Mouse (Mus musculus) left cerebral cortex, adult 8-10 months (tissue): Measurements from ENCODE around the gene Rhot1. TPM values are rescaled to one million over a fixed set of nuclear protein-coding genes. Genes with fewer than 3 reads are reported as not detected.

Source experiments
- DNase-seq, 2 experiments: peaks; one replicate each; pipeline ENCODE4 v3.0.0; 2022; ENCODE audit warnings: low spot score in 2 of 2
- total RNA-seq, 4 experiments: library from RNA; stranded (reverse); gene quantifications; 2 replicates each; pipeline ENCODE4 v1.2.4; 2022

Gene Rhot1
- total RNA-seq, 4 experiments from 2014 or later = 60.6 to 69.5 (median 63.4) TPM

DNA sequence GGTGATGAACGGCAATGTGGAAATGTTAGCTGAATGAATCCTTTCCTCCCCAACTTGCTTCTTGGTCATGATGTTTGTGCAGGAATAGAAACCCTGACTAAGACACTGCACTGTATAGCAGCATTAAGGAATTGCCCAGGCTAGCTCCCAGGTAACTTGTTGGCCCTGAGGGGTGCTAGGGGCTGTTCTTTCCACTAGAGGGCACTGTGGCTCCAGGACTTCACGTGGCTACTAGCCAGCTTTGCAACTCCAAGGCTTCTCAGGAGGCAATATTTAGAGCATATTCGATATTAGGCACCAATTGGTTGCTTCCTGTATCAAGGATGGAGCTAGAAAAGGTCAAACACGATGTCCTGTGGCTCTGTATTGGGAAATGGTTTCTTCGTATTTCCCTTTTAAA, 78.3 kb downstream of the Rhot1 start:
- DNase-seq = peak in 1 of 2 experiments; percentile 58

DNA sequence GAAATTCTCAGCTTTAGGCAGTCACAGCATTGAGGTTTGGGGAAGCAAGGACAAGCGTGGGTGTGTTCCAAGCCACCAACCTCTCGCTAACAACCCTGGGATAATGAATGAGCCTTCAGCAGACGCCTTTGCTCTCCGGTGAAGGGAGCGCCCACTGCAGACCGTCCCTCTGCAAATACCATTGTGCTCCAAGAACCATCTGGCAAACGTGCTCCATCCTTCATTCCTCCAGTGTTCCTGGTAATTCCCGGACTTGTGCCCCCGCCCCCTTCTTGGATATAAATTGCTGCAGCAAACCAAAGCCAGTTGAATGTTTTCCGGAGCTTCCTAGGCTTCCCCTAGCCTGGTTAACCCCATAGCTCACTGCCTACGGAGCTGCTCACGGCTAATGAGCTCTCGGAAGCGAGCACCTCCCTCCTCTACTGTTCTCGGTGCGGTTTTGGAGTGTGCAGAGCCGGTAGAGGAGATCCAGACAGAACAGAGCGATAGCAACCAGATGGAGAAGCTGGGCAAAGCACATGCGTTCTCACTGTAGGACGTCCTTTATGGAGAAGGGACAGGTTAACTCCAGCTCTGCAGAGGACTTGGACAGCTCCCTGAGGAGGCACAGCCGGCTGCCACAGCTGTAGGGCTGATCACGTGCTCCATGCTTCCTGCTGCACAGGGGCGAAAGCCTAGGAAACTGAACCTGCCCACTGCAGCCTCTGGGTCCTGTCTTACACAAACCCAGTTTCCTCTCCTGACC, 81.1 kb downstream of the Rhot1 start:
- peak; percentile 43 to 68 for DNase-seq

DNA sequence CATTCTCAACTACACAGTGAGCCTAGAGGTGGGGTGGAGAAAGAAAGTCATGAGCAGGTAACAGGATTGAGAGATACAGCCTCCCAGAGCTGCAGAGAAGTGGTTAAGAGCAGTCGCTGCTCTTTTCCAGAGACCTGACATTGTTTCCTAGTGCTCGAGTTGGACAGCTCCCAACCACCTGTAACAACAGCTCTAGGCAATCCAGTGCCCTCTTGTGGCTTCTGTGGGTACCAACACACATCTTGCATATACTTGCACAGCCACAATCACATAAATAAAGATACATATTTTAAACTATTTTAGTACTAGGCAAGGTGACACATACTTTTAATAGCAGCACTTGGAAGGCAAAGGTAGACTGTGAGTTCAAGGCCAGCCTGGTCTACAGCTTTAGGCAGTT, 82.2 kb downstream of the Rhot1 start:
- no peak for DNase-seq

DNA sequence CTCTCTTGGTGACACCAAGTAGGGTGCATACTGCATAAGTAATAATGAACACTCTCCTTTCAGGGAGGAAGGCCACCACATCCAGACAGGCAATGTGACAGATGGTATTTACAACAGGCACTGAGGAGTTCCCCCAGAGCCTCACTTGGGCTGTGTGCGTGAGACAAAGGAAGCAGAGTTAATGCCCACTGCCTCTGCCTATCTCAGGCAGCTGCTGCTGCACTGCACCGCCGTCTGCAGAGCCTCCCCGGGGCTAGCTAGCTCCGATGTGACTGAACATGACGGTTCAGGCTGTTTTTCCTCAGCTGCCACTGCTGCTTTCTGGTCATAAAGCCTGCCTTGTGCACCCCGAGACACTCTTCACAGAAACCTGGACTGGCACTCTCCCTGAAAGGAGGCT, 83.6 kb downstream of the Rhot1 start:
- no peak for DNase-seq

DNA sequence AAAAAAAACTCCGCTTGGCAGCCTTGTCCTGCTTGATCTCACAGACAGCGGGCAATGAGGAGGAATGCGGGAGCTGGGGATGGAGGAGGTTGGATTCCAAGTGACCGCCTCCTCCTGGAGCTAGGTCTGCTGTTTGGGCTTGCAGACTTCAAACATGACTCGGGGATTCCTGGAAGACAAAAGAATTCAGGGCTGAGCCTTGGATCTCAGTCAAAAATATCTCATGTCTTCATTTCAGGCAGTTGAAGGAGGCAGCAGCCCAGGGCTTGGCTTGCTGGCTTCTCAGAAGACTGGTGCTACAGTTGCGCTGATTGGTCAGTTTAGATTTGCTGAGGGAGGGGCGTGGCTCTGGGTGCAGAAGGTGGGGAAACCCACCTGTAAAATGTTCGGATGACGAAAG, 86.2 kb downstream of the Rhot1 start:
- DNase-seq = no peak

DNA sequence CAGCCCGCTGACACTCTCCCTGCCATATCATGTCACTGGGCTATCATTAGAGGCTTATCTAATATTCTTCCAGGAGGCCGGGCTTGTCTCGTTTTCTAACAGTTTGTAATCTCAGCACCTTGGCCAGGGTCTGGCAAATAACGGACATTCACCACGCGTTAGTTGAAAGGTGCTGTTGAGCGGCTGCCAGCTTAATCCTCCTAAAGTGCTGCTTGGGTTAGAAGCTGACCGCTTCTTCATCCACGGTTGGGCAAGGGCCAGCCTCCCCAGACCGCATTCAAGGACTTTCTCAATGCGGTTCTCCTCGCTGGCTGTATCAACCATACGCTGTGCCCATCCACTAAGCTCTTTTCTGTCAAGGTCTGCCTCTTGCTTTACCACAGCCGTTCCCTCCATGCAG, 87.0 kb downstream of the Rhot1 start:
- no peak for DNase-seq

DNA sequence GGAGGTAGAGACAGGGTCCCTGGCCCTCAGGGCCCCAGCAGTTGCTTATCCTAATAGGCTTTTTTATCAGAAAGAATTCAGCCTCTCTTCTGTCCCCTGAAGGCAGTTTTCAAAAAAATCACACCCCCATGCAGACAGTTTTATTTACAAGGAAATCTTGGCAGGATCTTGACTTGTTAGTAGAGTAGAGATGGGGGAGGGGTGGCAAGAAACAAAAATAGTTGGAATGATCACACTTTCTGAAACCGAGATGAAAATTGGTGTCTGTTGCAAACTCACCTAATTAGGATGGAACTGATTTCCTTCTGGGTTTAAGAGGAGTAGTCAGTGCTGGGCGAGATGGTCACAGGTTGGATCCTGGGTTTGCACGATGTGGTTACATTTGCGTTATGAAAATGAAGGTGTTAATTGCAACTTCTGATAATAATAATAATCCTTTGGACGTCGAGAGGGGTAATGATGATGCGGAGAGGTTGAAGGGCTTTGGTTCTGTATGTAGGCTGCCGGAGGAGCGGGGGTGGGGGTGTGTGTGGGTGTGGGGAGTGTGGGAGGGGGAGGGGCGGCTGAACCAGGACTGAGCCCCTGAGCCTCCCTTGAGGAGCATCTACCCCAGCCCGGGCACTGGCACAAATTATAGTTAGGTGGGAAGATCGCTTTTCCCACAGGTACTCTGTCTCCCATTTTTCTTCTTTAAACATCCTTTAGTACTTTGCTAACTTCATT, 90.9 kb downstream of the Rhot1 start:
- no peak for DNase-seq

DNA sequence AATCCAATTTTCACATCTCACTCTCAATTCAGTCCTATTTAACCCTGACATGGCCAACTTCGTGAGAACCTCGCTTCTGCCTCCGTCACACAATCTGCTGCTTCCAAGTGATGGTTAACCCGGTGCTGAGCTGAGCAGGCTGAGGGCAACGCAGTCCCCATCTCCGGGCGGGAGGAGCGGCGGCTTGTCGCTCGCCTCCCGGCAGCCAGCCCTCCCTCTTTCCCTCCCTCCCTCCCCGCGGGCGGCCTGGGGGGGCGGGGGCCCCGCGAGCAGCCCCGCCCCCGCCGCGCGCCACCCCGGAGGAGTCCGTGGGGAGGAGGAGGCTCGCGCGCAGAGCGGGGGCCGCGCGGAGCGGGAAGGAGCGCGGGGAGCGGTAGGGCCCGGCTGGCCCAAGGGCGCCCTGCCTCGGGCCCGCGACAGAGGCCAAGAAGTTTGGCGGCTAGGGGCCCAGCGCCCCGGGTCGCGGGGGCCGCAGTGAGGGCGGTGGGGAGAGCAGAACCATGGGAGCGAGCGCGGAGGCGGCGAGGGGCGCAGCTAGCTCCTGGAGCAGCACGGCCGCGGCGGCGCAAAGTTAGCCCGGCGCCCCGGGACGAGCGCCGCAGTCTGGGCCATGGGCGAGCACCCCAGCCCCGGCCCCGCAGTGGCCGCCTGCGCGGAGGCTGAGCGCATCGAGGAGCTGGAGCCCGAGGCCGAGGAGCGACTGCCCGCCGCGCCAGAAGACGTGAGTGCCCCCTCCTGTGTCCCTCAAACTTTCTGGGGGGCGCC, 91.9 kb downstream of the Rhot1 start, which contains the start of gene Rhbdl3:
Gene Rhbdl3 (plus strand): TSS at position 362 of the 765 bp plus-strand sequence.
- DNase-seq = peak; percentile 37 to 49

DNA sequence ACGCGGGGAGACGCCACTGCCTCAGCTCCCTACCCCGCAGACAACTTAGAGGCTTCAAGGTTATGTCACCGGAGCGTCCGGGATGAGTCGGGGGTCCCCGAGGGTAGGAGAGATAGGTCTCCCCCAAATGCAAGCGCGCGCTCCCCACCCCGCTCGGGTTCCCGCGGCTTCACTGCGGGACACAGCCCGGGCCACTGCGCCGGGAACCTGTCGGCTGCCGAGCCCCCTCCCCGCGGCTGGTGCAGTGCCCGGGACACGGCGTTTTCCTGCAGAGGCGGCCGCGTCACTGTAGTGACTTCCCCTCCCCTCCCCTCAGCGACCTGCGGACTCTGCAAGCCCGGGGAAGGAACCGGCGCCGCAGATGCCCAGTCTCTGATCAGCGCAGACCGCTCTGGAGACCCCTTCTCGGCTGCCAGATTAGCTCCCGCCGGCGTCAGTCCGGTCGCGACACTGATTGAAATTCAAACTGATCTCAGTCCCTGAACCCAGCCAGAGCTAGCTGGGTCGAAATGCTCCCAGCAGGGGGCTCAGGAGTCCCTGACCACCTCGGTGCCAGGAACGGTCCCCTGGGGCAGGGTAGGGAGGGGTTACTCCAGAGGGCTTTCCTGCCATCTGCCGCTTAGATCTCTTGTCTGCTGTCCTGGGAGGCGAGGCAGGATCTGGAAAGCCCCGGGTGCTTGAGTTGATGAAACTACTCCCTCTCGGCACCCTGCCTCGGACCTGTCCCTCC, 92.7 kb downstream of the Rhot1 start:
- DNase-seq = peak in 1 of 2 experiments; percentile 38

DNA sequence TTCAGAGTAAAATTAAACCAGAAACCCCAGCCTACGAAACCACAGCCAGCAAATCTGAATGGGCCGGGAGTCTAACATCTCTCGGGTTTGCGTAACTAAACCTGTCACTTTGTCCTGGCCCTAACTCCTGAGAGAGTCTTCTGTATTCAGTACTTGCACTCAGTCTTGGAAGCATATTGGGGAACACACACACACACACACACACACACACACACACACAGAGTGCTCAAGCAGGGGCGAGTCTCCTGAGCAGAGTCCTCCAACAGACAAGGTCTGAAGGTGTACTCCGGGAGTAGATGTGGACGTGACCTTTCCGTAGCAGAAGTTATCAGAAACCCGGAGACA, 93.2 kb downstream of the Rhot1 start:
- DNase-seq = peak in 1 of 2 experiments; percentile 27

DNA sequence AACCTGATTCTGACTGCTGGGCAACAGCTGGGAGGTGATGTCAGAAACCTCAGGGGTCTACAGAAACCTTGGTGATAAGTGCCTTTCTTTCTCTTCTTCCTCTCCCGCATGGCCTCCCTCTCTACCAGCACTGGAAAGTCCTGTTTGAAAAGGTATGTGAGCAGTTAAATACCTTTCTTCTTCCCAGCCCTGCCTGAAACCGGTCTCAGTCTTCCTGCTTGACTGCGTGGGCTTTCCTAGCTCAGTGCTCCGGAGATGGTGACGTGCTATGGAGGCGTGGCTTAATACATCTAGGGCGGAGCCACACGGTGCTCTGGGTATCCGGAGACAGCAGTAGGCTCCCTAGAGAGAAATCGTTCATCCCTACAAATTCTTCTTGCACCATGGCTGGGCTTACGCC, 93.7 kb downstream of the Rhot1 start:
- peak; percentile 61 to 83 for DNase-seq

DNA sequence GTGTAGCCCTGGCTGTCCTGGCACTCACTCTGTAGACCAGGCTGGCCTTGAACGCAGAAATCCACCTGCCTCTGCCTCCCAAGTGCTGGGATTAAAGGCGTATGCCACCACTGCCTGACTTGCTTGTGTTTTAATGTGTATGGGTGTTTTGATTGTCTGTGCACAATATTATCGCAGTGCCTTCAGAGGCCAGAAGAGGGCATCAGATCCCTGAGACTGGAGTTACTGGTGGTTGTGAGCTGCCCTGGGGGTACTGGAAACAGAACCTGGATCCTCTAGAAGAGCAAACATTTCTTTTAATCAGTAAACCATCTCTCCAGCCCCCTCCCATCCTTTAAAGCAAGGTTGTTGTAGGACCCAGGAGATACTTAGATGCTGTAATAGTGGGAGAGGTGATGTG, 94.9 kb downstream of the Rhot1 start:
- DNase-seq = no peak

DNA sequence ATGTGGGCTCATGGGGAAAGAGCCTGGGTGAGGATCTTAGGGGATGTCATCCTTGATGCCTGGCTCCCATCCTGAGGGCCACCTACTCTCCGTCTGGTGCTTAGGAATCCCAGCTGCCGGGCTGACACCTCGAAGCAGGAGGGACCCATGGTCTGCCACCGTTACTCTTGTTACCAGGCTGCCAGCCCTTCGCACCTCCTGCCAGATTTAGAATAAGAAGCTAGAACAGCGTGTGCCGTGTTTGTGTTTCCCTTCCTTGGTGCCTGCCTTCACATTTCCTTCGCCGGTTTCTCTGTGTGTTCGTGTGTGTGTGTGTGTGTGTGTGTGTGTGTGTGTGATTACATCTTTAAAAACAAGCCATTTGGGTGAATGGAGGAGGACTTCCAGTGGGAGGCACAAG, 96.0 kb downstream of the Rhot1 start:
- DNase-seq = peak; percentile 50 to 85

DNA sequence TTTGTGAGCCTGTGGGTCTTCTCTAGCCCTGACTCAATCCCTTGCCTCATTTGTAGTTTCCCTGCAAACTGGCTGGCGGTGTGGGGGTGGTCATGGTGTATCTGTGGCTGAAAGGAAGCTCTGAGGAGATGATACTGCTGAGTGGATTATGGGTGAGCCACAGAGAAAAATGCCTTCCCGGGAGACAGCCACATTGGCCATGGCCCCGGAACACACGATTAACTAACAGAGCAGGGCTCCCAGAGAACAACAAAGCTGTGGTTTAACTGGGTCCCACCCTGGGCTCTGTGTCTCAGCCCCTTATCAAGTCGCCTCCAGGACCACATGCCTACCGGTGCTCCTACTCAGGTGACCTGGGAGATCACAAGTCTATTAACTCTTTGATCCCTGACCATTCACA, 99.7 kb downstream of the Rhot1 start:
- DNase-seq = no peak

DNA sequence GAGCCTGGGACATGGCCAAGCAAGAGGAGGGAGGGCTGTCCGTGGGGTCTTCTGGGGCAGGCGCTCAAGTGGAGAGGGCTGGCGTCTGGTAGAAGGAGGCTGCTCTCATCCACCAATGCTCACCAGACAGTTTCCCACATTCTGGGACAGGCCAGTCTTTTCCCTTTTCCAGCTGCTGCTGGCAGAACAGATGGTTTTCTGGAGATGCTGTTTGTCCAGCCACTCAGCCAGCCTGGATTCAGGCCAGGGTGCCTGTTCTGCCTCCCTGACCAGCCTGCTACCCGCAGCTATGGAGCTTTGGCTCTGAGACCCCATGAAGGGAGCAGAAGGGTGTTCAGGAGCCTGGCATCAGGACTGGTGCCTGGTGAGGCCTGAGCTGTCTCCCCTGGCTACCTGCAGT, 102.5 kb downstream of the Rhot1 start:
- no peak for DNase-seq

DNA sequence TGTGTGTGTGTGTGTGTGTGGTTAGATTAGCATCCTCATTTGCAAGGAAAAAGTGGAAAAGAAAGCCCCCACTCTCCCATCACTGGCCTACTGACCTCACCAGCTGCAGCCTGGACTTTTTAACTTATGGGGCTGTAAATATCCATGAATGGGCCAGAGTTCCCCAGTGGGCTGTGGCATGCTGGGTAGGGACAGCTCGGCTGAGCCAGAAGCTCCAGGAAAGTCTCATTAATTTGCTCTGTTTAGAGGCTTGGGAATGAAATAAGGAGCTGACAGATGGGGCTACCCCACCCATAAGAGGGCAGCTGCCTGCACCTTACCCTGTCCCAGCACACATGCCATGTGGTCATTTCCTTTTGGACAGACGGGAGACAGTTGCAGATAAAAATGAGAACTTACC, 103.2 kb downstream of the Rhot1 start:
- DNase-seq = no peak

DNA sequence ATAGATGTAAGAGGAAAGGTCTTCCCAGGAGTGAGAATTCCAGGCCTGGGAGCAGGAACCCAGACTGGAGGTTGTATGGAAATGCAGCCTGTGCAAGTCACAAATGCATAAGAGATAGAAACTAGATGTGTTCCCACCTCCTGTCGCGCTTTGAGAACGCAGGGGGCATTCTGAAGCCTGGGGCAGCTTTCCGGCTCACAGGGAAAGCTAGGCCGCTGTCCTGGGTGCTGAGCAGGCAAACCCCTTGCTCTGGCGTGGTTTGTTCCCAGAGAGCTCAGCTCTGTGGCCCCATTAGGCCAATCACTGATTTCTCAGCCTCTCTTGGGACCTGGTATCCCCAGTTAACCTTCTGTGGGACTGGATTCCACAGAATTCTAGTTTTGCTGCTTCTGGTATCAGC, 103.7 kb downstream of the Rhot1 start:
- no peak for DNase-seq

DNA sequence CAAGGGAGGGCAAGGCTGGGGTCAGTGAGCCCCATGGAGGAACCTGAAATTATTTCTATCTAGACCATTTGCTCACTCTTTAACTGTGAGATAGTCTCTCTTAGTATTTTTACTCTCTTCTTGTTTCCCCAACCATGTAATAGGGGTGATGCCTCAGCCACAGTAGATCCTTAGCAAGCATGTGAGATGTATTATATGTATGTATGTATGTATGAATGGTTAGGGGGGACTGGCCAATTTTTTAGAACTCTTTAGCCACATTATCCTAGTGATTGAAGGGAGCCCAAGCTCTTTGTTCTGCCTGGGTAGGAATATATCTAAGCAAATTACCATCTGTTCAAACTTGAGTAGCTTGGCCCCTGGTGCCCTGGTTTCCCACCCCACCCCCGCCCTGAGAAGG, 104.6 kb downstream of the Rhot1 start:
- DNase-seq = no peak

DNA sequence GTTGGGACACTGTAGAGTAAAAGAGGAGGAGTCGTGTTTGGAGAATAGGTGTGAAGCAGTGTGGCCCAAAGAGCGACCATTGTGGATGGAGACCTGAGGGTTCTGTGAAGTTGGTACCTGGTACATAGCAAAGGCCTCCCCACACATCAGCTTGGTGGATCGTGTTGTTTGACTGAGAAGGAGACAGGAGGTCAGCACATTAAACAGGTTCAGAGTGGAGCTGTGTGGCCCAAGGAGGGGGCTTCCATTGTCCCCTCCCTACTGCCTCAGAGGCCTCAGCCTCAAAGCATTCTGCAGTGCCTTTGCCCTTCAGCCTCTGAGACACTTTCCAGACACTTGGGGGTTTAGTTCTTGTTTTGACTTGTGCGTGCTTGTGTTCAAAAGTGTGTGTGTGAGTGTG, 105.1 kb downstream of the Rhot1 start:
- DNase-seq = no peak

DNA sequence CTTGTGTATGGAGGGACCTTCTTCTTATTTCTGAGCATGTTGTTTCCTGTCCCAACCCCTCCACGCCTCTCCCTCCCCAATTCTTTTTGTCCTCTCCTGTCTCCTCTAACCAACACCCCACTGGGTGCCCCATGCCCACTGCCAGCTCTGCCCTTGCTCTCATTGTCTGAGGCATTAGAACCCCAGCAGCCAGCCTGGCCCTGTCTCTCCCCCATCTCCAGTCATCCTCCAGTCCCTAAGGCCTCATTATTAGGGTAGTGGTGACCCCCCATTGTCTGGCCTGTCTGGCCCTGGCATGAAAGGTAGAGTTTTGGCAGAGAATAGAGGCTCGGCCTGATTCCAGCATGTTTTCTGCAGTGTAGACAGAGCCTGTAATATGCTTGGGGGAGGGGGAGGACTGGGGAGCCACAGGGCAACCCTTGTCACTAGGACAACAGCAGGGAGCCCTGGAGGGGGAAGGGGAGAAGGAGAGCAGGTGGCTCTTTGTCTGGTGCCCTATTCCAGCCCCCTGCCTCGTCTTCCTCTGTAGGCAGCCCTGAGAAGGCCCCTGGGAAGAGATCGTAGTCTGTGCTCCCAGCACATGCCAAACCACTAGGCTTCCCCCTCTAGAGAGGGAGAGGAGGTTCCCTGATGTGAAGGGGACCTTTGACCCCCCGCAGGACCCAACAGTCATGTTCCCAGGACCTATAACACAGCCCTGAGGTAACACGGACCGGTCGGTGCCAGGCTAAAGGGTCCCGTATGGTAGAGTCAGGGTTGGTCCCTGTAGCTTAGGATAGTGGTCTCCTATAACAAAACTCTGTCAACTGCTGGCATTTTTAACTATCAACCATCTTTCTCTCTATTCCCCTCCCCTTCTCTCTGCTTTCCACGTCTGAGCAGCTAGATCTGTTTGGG, 107.2 kb downstream of the Rhot1 start:
- DNase-seq = no peak
